Mouse (Mus musculus): ENCODE results near the gene Rap1b.

DNA sequence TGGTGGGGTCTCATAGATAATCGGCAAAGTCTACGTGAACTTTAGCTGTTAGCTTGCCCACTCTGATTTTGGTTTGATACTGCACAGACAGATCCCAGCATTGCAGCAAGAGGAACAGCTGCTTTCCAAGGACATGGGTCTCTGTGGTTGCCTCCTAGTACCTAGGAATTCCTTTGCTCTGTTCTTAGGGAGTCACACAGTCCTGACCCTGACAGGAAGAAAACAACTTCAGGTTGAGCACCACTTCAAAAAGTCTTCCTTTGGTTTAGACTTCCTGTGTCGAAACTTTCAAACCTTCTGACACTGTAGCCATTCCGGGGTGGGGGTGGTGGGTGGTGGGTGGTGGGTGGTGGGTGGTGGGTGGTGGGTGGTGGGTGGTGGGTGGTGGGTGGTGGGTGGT lies 18.4 kb upstream of the Rap1b start:
- no peak for TF ChIP-seq CTCF (conservative IDR thresholded peaks at IDR 0.05; ENCODE audit: insufficient read depth, insufficient read length, low read depth, low read length)
- no peak for TF ChIP-seq POLR2A (IDR thresholded peaks at IDR 0.05; ENCODE audit: low read depth, low read length)

Measured in kidney, adult 2 months (tissue).